Mouse (Mus musculus) lung, postnatal 25 days (tissue): ENCODE data around the gene Naglu.

Source experiments
- DNase-seq: peaks from one replicate; pipeline ENCODE4 v3.0.0; 2022; ENCODE audit warnings: low spot score

Naglu gene

GRCm38 (mm10) chr11:101069391-101070188 lies at the start of gene Naglu:
Naglu (plus strand) TSS chr11:101070012.
- peak; percentile 97 for DNase-seq

- no peak for DNase-seq
These were observed 46.4 kb upstream of the Naglu start for GRCm38 (mm10) chr11:101023371-101023770.

GRCm38 (mm10) chr11:101024001-101024400 lies 45.8 kb upstream of the Naglu start:
- no peak for DNase-seq

- no peak for DNase-seq
These were observed 42.7 kb upstream of the Naglu start for GRCm38 (mm10) chr11:101027121-101027520.

- no peak for DNase-seq
These were observed 40.5 kb upstream of the Naglu start for GRCm38 (mm10) chr11:101029320-101029719.

- no peak for DNase-seq
These were observed 39.5 kb upstream of the Naglu start for GRCm38 (mm10) chr11:101030136-101030807.

- DNase-seq, result no peak
These were observed 39.0 kb upstream of the Naglu start for GRCm38 (mm10) chr11:101030808-101031156.

GRCm38 (mm10) chr11:101031470-101031869 lies 38.3 kb upstream of the Naglu start:
- no peak for DNase-seq

- no peak for DNase-seq
These were observed 35.8 kb upstream of the Naglu start for GRCm38 (mm10) chr11:101033856-101034500.

- DNase-seq, result peak; percentile 33
These were observed 35.0 kb upstream of the Naglu start for GRCm38 (mm10) chr11:101034614-101035327.

GRCm38 (mm10) chr11:101035328-101035695 lies 34.5 kb upstream of the Naglu start:
- no peak for DNase-seq

- no peak for DNase-seq
These were observed 32.0 kb upstream of the Naglu start for GRCm38 (mm10) chr11:101037795-101038194.

GRCm38 (mm10) chr11:101045826-101046225 lies 24.0 kb upstream of the Naglu start:
- DNase-seq, result no peak

GRCm38 (mm10) chr11:101046440-101046839 lies 23.4 kb upstream of the Naglu start:
- no peak for DNase-seq

- DNase-seq, result no peak
These were observed 22.3 kb upstream of the Naglu start for GRCm38 (mm10) chr11:101047502-101047901.

GRCm38 (mm10) chr11:101050359-101050758 lies 19.5 kb upstream of the Naglu start:
- DNase-seq, result no peak

- no peak for DNase-seq
These were observed 18.7 kb upstream of the Naglu start for GRCm38 (mm10) chr11:101051051-101051493.

- no peak for DNase-seq
These were observed 18.2 kb upstream of the Naglu start for GRCm38 (mm10) chr11:101051617-101052016.

- peak; percentile 37 for DNase-seq
These were observed 16.9 kb upstream of the Naglu start for GRCm38 (mm10) chr11:101052751-101053473.

- DNase-seq, result no peak
These were observed 15.8 kb upstream of the Naglu start for GRCm38 (mm10) chr11:101053974-101054373.

- no peak for DNase-seq
These were observed 14.4 kb upstream of the Naglu start for GRCm38 (mm10) chr11:101055418-101055817.

GRCm38 (mm10) chr11:101056885-101057284 lies 12.9 kb upstream of the Naglu start:
- peak; percentile 83 for DNase-seq
